Mouse (Mus musculus): ENCODE data around the gene Wwox. TPM values are rescaled to one million over a fixed set of nuclear protein-coding genes. Genes with fewer than 3 reads are reported as not detected.

Gene Wwox
- polyA plus RNA-seq, 1 experiment: 14.9 TPM

GRCm38 (mm10) chr8:115009897-115010768, 570.7 kb downstream of the Wwox start:
- H3K36me3 ChIP-seq (ENCODE audit: control insufficient read depth, insufficient read depth, low read length): no peaks in the 10 kb centered on the region
- H3K4me3 ChIP-seq (ENCODE audit: control insufficient read depth, low read depth, low read length): no peak overlapping the region
- no peak overlapping the region for H3K27ac ChIP-seq (ENCODE audit: control insufficient read depth, insufficient read depth, low read depth, low read length)
- no peaks in the 10 kb centered on the region for H3K27me3 ChIP-seq (ENCODE audit: control insufficient read depth, insufficient read depth, low read length)
- no peaks in the 10 kb centered on the region for H3K4me1 ChIP-seq (ENCODE audit: control insufficient read depth, insufficient read depth, low read length)
- TF ChIP-seq POLR2A (IDR thresholded peaks at IDR 0.05; ENCODE audit: control insufficient read depth, low read depth, low read length): no peak
- TF ChIP-seq CTCF (IDR thresholded peaks at IDR 0.05; ENCODE audit: control insufficient read depth, insufficient read depth, insufficient replicate concordance, low read depth, low read length): no peak

- H3K27me3 ChIP-seq (ENCODE audit: control insufficient read depth, insufficient read depth, low read length): no peaks in the 10 kb centered on the region
- no peak overlapping the region for H3K4me3 ChIP-seq (ENCODE audit: control insufficient read depth, low read depth, low read length)
- H3K27ac ChIP-seq (ENCODE audit: control insufficient read depth, insufficient read depth, low read depth, low read length): no peak overlapping the region
- H3K4me1 ChIP-seq (ENCODE audit: control insufficient read depth, insufficient read depth, low read length): no peaks in the 10 kb centered on the region
- TF ChIP-seq POLR2A (IDR thresholded peaks at IDR 0.05; ENCODE audit: control insufficient read depth, low read depth, low read length) (no peak), CTCF (IDR thresholded peaks at IDR 0.05; ENCODE audit: control insufficient read depth, insufficient read depth, insufficient replicate concordance, low read depth, low read length) (no peak)
- no peaks in the 10 kb centered on the region for H3K36me3 ChIP-seq (ENCODE audit: control insufficient read depth, insufficient read depth, low read length)
Observed at GRCm38 (mm10) chr8:115010769-115011073, 571.3 kb downstream of the Wwox start.

- no peaks in the 10 kb centered on the region for H3K4me1 ChIP-seq (ENCODE audit: control insufficient read depth, insufficient read depth, low read length)
- H3K4me3 ChIP-seq (ENCODE audit: control insufficient read depth, low read depth, low read length): no peak overlapping the region
- no peaks in the 10 kb centered on the region for H3K36me3 ChIP-seq (ENCODE audit: control insufficient read depth, insufficient read depth, low read length)
- TF ChIP-seq CTCF (IDR thresholded peaks at IDR 0.05; ENCODE audit: control insufficient read depth, insufficient read depth, insufficient replicate concordance, low read depth, low read length): no peak
- no peak for TF ChIP-seq POLR2A (IDR thresholded peaks at IDR 0.05; ENCODE audit: control insufficient read depth, low read depth, low read length)
- no peaks in the 10 kb centered on the region for H3K27me3 ChIP-seq (ENCODE audit: control insufficient read depth, insufficient read depth, low read length)
- no peak overlapping the region for H3K27ac ChIP-seq (ENCODE audit: control insufficient read depth, insufficient read depth, low read depth, low read length)
Observed at GRCm38 (mm10) chr8:115019661-115020060, 580.2 kb downstream of the Wwox start.

GRCm38 (mm10) chr8:115021731-115022130, 582.3 kb downstream of the Wwox start:
- TF ChIP-seq POLR2A (IDR thresholded peaks at IDR 0.05; ENCODE audit: control insufficient read depth, low read depth, low read length): no peak
- TF ChIP-seq CTCF (IDR thresholded peaks at IDR 0.05; ENCODE audit: control insufficient read depth, insufficient read depth, insufficient replicate concordance, low read depth, low read length): no peak

GRCm38 (mm10) chr8:115024062-115024461, 584.6 kb downstream of the Wwox start:
- Histone ChIP-seq H3K36me3 (ENCODE audit: control insufficient read depth, insufficient read depth, low read length) (no peaks in the 10 kb centered on the region), H3K4me1 (ENCODE audit: control insufficient read depth, insufficient read depth, low read length) (no peaks in the 10 kb centered on the region), H3K4me3 (ENCODE audit: control insufficient read depth, low read depth, low read length) (no peak overlapping the region), H3K27me3 (ENCODE audit: control insufficient read depth, insufficient read depth, low read length) (no peaks in the 10 kb centered on the region), H3K27ac (ENCODE audit: control insufficient read depth, insufficient read depth, low read depth, low read length) (no peak overlapping the region)
- TF ChIP-seq POLR2A (IDR thresholded peaks at IDR 0.05; ENCODE audit: control insufficient read depth, low read depth, low read length) (no peak), CTCF (IDR thresholded peaks at IDR 0.05; ENCODE audit: control insufficient read depth, insufficient read depth, insufficient replicate concordance, low read depth, low read length) (no peak)

More at GRCm38 (mm10) chr8:115021731-115022130, 582.3 kb downstream of the Wwox start:
- Histone ChIP-seq H3K27me3 (ENCODE audit: control insufficient read depth, insufficient read depth, low read length) (no peaks in the 10 kb centered on the region), H3K27ac (ENCODE audit: control insufficient read depth, insufficient read depth, low read depth, low read length) (no peak overlapping the region), H3K4me1 (ENCODE audit: control insufficient read depth, insufficient read depth, low read length) (no peaks in the 10 kb centered on the region), H3K4me3 (ENCODE audit: control insufficient read depth, low read depth, low read length) (no peak overlapping the region), H3K36me3 (ENCODE audit: control insufficient read depth, insufficient read depth, low read length) (no peaks in the 10 kb centered on the region)

GRCm38 (mm10) chr8:115025390-115026098, 586.1 kb downstream of the Wwox start:
- Histone ChIP-seq H3K36me3 (ENCODE audit: control insufficient read depth, insufficient read depth, low read length) (no peaks in the 10 kb centered on the region), H3K4me3 (ENCODE audit: control insufficient read depth, low read depth, low read length) (no peak overlapping the region), H3K27ac (ENCODE audit: control insufficient read depth, insufficient read depth, low read depth, low read length) (no peak overlapping the region), H3K4me1 (ENCODE audit: control insufficient read depth, insufficient read depth, low read length) (no peaks in the 10 kb centered on the region), H3K27me3 (ENCODE audit: control insufficient read depth, insufficient read depth, low read length) (no peaks in the 10 kb centered on the region)
- TF ChIP-seq CTCF (IDR thresholded peaks at IDR 0.05; ENCODE audit: control insufficient read depth, insufficient read depth, insufficient replicate concordance, low read depth, low read length): no peak
- no peak for TF ChIP-seq POLR2A (IDR thresholded peaks at IDR 0.05; ENCODE audit: control insufficient read depth, low read depth, low read length)

- Histone ChIP-seq H3K27me3 (ENCODE audit: control insufficient read depth, insufficient read depth, low read length) (no peaks in the 10 kb centered on the region), H3K36me3 (ENCODE audit: control insufficient read depth, insufficient read depth, low read length) (no peaks in the 10 kb centered on the region), H3K4me1 (ENCODE audit: control insufficient read depth, insufficient read depth, low read length) (no peaks in the 10 kb centered on the region), H3K27ac (ENCODE audit: control insufficient read depth, insufficient read depth, low read depth, low read length) (no peak overlapping the region), H3K4me3 (ENCODE audit: control insufficient read depth, low read depth, low read length) (no peak overlapping the region)
- no peak for TF ChIP-seq POLR2A (IDR thresholded peaks at IDR 0.05; ENCODE audit: control insufficient read depth, low read depth, low read length)
Observed at GRCm38 (mm10) chr8:115026201-115026600, 586.7 kb downstream of the Wwox start.
